Mouse (Mus musculus) ES-Bruce4 (cell line): ENCODE measurements around the gene Ccz1.

Source experiments
- CTCF ChIP-seq: IDR thresholded peaks from one replicate; pipeline ENCODE4 v1.8.1; 2011; ENCODE audit warnings: low read depth, low read length
- EP300 ChIP-seq: IDR thresholded peaks from 2 replicates; pipeline ENCODE4 v1.6.1; 2011; ENCODE audit warnings: low read depth, low read length; ENCODE audit not compliant: insufficient read depth
- POLR2A ChIP-seq: IDR thresholded peaks from one replicate; pipeline ENCODE4 v1.8.1; 2011; ENCODE audit warnings: low read length; ENCODE audit not compliant: insufficient read depth

- TF ChIP-seq CTCF: no peak
- TF ChIP-seq EP300: no peak
- no peak for TF ChIP-seq POLR2A
Observed at GRCm38 (mm10) chr5:144047324-144047723, 32.6 kb upstream of the Ccz1 start.
